Mouse (Mus musculus): ENCODE measurements around the gene Zfp668. TPM values are rescaled to one million over a fixed set of nuclear protein-coding genes. Genes with fewer than 3 reads are reported as not detected.
"Not testable (repeated sequence)": the region's sequence is repeated elsewhere in the genome, so short reads cannot be mapped to it uniquely, and the experiment has no call there.

Zfp668 gene
- polyA plus RNA-seq, 1 experiment from 2014 or later: 31.1 TPM

- Histone ChIP-seq H3K4me3 (replicated peaks) (peak within 1 kb of the TSS; percentile 94), H3K36me3 (peaks cover 50% of the 10 kb centered on the region), H3K9ac (replicated peaks) (peak within 1 kb of the TSS; percentile 76), H3K4me2 (peak within 1 kb of the TSS; percentile 68), H3K27me3 (no peaks in the 10 kb centered on the region), H3K27ac (peak within 1 kb of the TSS; percentile 93), H3K4me1 (replicated peaks) (peaks cover 4% of the 10 kb centered on the region; the same call in 1 of the 2 replicates), H3K9me3 (no peaks in the 10 kb centered on the region)
- ATAC-seq (ENCODE audit: insufficient number of reproducible peaks, insufficient read depth, low FRiP score, low TSS enrichment, low read depth): peak; percentile 92
- WGBS: under 1% methylated on average over 40 of the region's 40 CpGs
Observed at GRCm38 (mm10) chr7:127912190-127912871, 35.7 kb upstream of the Zfp668 start, which contains the start of gene Kat8. Gene Kat8, plus strand, starts transcription at chr7:127912516.

GRCm38 (mm10) chr7:127908656-127909055, 32.0 kb upstream of the Zfp668 start:
- H3K9ac ChIP-seq (replicated peaks): no peak overlapping the region
- H3K27ac ChIP-seq: no peak overlapping the region
- no peak overlapping the region for H3K4me2 ChIP-seq
- whole genome bisulfite sequencing: 93% methylated on average over 4 of the region's 4 CpGs
- no peaks in the 10 kb centered on the region for H3K27me3 ChIP-seq
- no peak for ATAC-seq (ENCODE audit: insufficient number of reproducible peaks, insufficient read depth, low FRiP score, low TSS enrichment, low read depth)
- H3K9me3 ChIP-seq: no peaks in the 10 kb centered on the region
- no peak overlapping the region for H3K4me3 ChIP-seq (replicated peaks)
- H3K4me1 ChIP-seq (replicated peaks): peaks cover 15% of the 10 kb centered on the region
- H3K36me3 ChIP-seq: peaks cover 52% of the 10 kb centered on the region

- Histone ChIP-seq H3K36me3 (peaks cover 52% of the 10 kb centered on the region), H3K27me3 (no peaks in the 10 kb centered on the region), H3K9me3 (no peaks in the 10 kb centered on the region), H3K4me2 (no peak overlapping the region), H3K9ac (replicated peaks) (no peak overlapping the region), H3K4me1 (replicated peaks) (peaks cover 11% of the 10 kb centered on the region), H3K4me3 (replicated peaks) (no peak overlapping the region), H3K27ac (no peak overlapping the region)
- ATAC-seq (ENCODE audit: insufficient number of reproducible peaks, insufficient read depth, low FRiP score, low TSS enrichment, low read depth): no peak
- WGBS: 93% methylated on average over 12 of the region's 12 CpGs
Observed at GRCm38 (mm10) chr7:127907939-127908338, 31.3 kb upstream of the Zfp668 start.

- peak within 1 kb of the TSS; percentile 55 for H3K4me3 ChIP-seq (replicated peaks)
- WGBS: 6% methylated on average over 38 of the region's 38 CpGs
- H3K9me3 ChIP-seq: no peaks in the 10 kb centered on the region
- H3K4me1 ChIP-seq (replicated peaks): peaks cover 11% of the 10 kb centered on the region
- ATAC-seq (ENCODE audit: insufficient number of reproducible peaks, insufficient read depth, low FRiP score, low TSS enrichment, low read depth): peak; percentile 87
- 0 out of 2 replicates have a peak, but pooled peaks cover 2% of the 10 kb centered on the region for H3K27me3 ChIP-seq
- peaks cover 42% of the 10 kb centered on the region for H3K36me3 ChIP-seq
- H3K9ac ChIP-seq (replicated peaks): peak within 1 kb of the TSS; percentile 78
- peak within 1 kb of the TSS; percentile 80 for H3K27ac ChIP-seq
- peak within 1 kb of the TSS; percentile 83 for H3K4me2 ChIP-seq
Observed at GRCm38 (mm10) chr7:127903971-127904796, 27.6 kb upstream of the Zfp668 start, which contains the start of gene Bckdk. Gene Bckdk, plus strand, starts transcription at chr7:127904082.

GRCm38 (mm10) chr7:127901772-127902171, 25.1 kb upstream of the Zfp668 start:
- ATAC-seq (ENCODE audit: insufficient number of reproducible peaks, insufficient read depth, low FRiP score, low TSS enrichment, low read depth): no peak
- H3K27me3 ChIP-seq: 0 out of 2 replicates have a peak, but pooled peaks cover 2% of the 10 kb centered on the region
- H3K9me3 ChIP-seq: no peaks in the 10 kb centered on the region
- H3K4me1 ChIP-seq (replicated peaks): peaks cover 11% of the 10 kb centered on the region
- H3K9ac ChIP-seq (replicated peaks): no peak overlapping the region
- H3K36me3 ChIP-seq: peaks cover 18% of the 10 kb centered on the region
- no peak overlapping the region for H3K4me2 ChIP-seq
- H3K4me3 ChIP-seq (replicated peaks): no peak overlapping the region
- H3K27ac ChIP-seq: no peak overlapping the region
- 82% methylated on average over 2 of the region's 2 CpGs for WGBS

GRCm38 (mm10) chr7:127899997-127900396, 23.4 kb upstream of the Zfp668 start:
- Histone ChIP-seq H3K4me3 (replicated peaks) (no peak overlapping the region), H3K27me3 (0 out of 2 replicates have a peak, but pooled peaks cover 2% of the 10 kb centered on the region), H3K4me2 (no peak overlapping the region), H3K36me3 (0 out of 2 replicates have a peak, but pooled peaks cover under 1% of the 10 kb centered on the region), H3K9ac (replicated peaks) (no peak overlapping the region), H3K27ac (no peak overlapping the region), H3K9me3 (no peaks in the 10 kb centered on the region), H3K4me1 (replicated peaks) (peaks cover 8% of the 10 kb centered on the region)
- 47% methylated on average over 7 of the region's 7 CpGs for whole genome bisulfite sequencing
- ATAC-seq (ENCODE audit: insufficient number of reproducible peaks, insufficient read depth, low FRiP score, low TSS enrichment, low read depth): no peak

- H3K4me2 ChIP-seq: no peak overlapping the region
- H3K4me1 ChIP-seq (replicated peaks): peaks cover 9% of the 10 kb centered on the region
- H3K27ac ChIP-seq: no peak overlapping the region
- peaks cover 6% of the 10 kb centered on the region for H3K36me3 ChIP-seq
- H3K27me3 ChIP-seq: 0 out of 2 replicates have a peak, but pooled peaks cover 2% of the 10 kb centered on the region
- H3K9ac ChIP-seq (replicated peaks): no peak overlapping the region
- no peaks in the 10 kb centered on the region for H3K9me3 ChIP-seq
- no peak overlapping the region for H3K4me3 ChIP-seq (replicated peaks)
- WGBS: 32% methylated on average over 10 of the region's 10 CpGs
- no peak for ATAC-seq (ENCODE audit: insufficient number of reproducible peaks, insufficient read depth, low FRiP score, low TSS enrichment, low read depth)
Observed at GRCm38 (mm10) chr7:127898179-127898956, 21.7 kb upstream of the Zfp668 start.

GRCm38 (mm10) chr7:127897542-127897941, 20.9 kb upstream of the Zfp668 start:
- Histone ChIP-seq H3K9ac (replicated peaks) (no peak overlapping the region), H3K4me2 (no peak overlapping the region), H3K27ac (no peak overlapping the region), H3K4me3 (replicated peaks) (no peak overlapping the region), H3K9me3 (no peaks in the 10 kb centered on the region), H3K4me1 (replicated peaks) (peaks cover 9% of the 10 kb centered on the region), H3K36me3 (peaks cover 14% of the 10 kb centered on the region), H3K27me3 (0 out of 2 replicates have a peak, but pooled peaks cover 2% of the 10 kb centered on the region)
- 85% methylated on average over 7 of the region's 7 CpGs for WGBS
- no peak for ATAC-seq (ENCODE audit: insufficient number of reproducible peaks, insufficient read depth, low FRiP score, low TSS enrichment, low read depth)

GRCm38 (mm10) chr7:127896384-127896783, 19.8 kb upstream of the Zfp668 start:
- H3K9ac ChIP-seq (replicated peaks): no peak overlapping the region
- H3K27me3 ChIP-seq: 0 out of 2 replicates have a peak, but pooled peaks cover 2% of the 10 kb centered on the region
- peaks cover 24% of the 10 kb centered on the region for H3K36me3 ChIP-seq
- no peak for ATAC-seq (ENCODE audit: insufficient number of reproducible peaks, insufficient read depth, low FRiP score, low TSS enrichment, low read depth)
- H3K4me3 ChIP-seq (replicated peaks): no peak overlapping the region
- H3K9me3 ChIP-seq: no peaks in the 10 kb centered on the region
- no peak overlapping the region for H3K27ac ChIP-seq
- peaks cover 9% of the 10 kb centered on the region for H3K4me1 ChIP-seq (replicated peaks)
- no peak overlapping the region for H3K4me2 ChIP-seq
- WGBS: 55% methylated on average over 13 of the region's 13 CpGs

GRCm38 (mm10) chr7:127895891-127896290, 19.3 kb upstream of the Zfp668 start:
- H3K27ac ChIP-seq; H3K9ac ChIP-seq (replicated peaks); ATAC-seq (ENCODE audit: insufficient number of reproducible peaks, insufficient read depth, low FRiP score, low TSS enrichment, low read depth); H3K4me1 ChIP-seq (replicated peaks); H3K27me3 ChIP-seq; H3K9me3 ChIP-seq: not testable (repeated sequence)
- Histone ChIP-seq H3K4me3 (replicated peaks) (peak overlapping the region; percentile 59), H3K36me3 (peaks cover 29% of the 10 kb centered on the region), H3K4me2 (peak overlapping the region; percentile 79)
- 63% methylated on average over 7 of the region's 7 CpGs for WGBS
